Mouse (Mus musculus) splenic B cell, adult 2 months (primary cell): ENCODE data around the gene Sult6b2.
A peak's percentile ranks its signal among the peaks of the same experiment; 100 is the strongest.

ENCODE experiments used
- DNase-seq: peaks from one replicate; pipeline ENCODE4 v3.0.0-alpha.2; 2011; ENCODE audit warnings: low read depth, low spot score
- H3K27me3 ChIP-seq: 2 replicates; pipeline ENCODE4 v1.6.1; 2012; ENCODE audit warnings: mild to moderate bottlenecking, low read length, moderate library complexity, mixed read lengths; ENCODE audit not compliant: control insufficient read depth, poor library complexity, insufficient read depth, severe bottlenecking
- H3K36me3 ChIP-seq: 2 replicates; pipeline ENCODE4 v1.6.1; 2012; ENCODE audit warnings: mild to moderate bottlenecking, low read length, moderate library complexity, mixed read lengths; ENCODE audit not compliant: control insufficient read depth, poor library complexity, insufficient read depth, severe bottlenecking

Gene Sult6b2

DNA sequence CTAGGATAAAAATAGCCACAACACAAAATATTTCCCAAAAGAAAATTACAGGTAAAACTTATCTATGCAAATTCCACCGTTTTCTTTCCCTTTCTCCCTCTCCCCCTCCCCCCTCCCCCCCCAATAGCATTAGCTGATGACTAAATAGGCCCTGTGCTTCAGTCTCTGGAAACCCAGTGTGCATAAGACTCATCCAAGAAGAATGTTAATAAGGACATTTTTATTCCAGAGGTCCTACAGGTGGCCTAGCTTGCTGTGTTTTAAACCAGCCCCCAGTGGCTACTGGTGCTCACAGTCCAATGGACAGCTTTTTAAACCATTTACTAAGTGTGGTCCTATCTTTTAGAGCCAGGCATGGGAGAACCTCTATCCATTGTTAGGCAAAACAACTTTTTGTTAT lies 6.3 kb downstream of the Sult6b2 start:
- no peaks in the 10 kb centered on the region for H3K27me3 ChIP-seq
- no peak for DNase-seq
- no peaks in the 10 kb centered on the region for H3K36me3 ChIP-seq

DNA sequence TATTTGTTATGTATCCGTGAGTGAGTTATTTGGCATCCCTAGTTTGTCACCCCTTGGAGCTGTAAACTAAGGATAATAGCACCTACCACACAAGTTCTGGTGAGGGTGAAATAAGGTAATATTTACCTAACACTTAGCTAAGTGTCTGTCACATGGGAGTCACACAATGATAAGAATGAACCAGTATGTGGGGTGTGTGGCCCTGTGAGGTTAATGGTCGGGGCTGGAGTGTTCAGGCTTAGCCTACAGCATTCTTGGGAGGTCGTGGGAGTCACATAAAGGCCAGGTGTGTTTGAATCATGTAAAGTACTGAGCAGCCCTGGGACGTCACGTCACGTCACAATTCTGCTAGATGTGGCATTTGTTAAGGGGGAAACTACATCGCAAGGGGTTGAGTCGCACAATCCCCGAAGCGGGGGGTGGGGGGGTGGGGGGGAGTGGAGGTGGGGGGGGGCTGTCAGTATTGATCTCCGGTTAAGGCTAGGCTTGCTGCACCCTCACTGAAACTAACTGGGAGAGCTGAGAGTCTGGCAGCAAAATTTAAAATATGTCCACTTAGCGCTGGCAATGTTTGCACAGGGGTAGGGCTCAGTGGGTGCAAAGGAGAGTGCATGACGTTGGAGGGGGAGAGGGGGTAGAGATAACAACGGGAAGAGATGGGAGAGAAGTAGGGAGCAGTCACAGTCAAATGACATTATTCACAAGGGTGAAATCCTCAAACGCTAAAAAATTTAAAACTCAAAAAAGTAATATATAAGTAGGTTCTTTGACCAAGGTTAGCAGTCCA lies 8.5 kb downstream of the Sult6b2 start:
- no peak for DNase-seq
- H3K36me3 ChIP-seq, result no peaks in the 10 kb centered on the region
- no peaks in the 10 kb centered on the region for H3K27me3 ChIP-seq

DNA sequence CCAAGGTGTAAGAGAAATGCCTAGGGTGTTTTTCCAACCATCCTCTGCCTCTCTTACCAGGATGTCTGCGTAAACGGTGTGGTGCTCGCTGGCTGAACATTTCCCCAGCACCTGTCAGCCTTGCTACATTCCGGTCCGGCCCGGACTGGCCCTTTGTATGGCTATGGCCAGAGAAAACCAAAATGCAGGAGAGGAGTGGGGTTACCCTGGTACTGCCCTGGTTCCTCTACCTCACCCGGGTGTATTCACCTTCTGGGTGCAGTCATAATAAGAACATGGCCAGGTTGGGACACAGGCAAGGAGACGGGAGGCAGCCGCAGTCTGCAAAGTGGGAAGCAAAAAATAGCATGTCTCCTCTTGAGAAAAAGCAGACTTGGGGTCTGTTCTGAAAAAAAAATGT lies 9.2 kb downstream of the Sult6b2 start:
- no peaks in the 10 kb centered on the region for H3K36me3 ChIP-seq
- H3K27me3 ChIP-seq, result no peaks in the 10 kb centered on the region

GRCm38 (mm10) chr6:142793468-142793867 lies 10.8 kb downstream of the Sult6b2 start:
- Histone ChIP-seq H3K27me3 (no peaks in the 10 kb centered on the region), H3K36me3 (no peaks in the 10 kb centered on the region)
- no peak for DNase-seq

More for the DNA sequence above, 9.2 kb downstream of the Sult6b2 start:
- DNase-seq, result no peak

DNA sequence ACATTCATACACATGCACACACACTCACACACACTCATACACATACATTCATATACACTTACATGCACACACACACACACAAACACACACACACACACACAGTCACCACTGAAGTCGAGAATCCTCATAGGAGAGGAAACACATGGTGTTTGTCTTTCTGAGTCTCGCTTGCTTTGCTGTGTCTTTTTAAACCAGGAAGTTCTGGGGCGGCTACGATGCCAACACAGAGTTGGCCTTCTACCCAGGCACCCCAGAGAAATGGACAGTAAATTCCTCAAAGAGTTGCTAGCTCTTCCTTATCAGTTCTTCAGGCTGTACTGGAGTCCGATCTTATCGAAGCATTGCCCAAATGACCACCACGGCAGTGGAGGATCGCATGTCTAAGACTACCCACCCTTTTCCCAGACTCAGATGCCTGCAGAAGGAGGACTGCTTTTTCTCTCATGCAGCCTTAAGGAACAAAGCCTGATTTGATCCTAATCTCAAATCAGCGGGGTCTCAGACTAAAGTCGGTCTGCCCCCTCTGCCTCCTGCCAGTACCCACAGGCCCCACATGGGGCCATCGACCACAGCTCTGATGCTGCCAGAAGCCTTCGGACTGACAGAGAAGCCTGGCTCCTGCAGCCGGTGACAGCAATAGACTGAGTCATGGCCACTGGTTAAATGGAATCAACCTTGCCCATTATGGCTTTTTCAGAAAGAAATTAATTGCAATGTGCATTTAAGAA lies 11.9 kb downstream of the Sult6b2 start:
- DNase-seq, result no peak
- Histone ChIP-seq H3K36me3 (no peaks in the 10 kb centered on the region), H3K27me3 (no peaks in the 10 kb centered on the region)

DNA sequence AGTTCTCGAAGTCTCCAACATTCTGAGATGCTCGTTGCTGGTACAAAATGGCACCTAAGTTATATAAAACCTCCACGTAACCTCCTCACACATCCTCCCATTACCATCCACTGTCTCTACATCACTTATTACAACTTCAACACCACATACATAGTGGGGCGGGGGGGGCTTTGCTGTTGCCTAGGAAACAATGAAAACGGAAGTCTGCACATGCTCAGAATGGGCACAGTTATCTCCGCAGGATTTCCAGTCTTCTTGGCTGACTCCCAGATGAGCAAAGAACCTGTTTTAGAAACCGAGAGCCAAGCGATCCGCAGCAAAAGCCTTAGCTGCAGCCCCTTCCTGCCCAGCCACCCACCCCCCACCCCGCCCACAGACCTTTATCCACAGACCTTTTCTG lies 14.6 kb downstream of the Sult6b2 start:
- DNase-seq, result no peak
- Histone ChIP-seq H3K27me3 (no peaks in the 10 kb centered on the region), H3K36me3 (no peaks in the 10 kb centered on the region)

GRCm38 (mm10) chr6:142788042-142788987 lies 16.0 kb downstream of the Sult6b2 start:
- Histone ChIP-seq H3K27me3 (no peaks in the 10 kb centered on the region), H3K36me3 (no peaks in the 10 kb centered on the region)
- DNase-seq, result no peak

GRCm38 (mm10) chr6:142786106-142786505 lies 18.2 kb downstream of the Sult6b2 start:
- no peaks in the 10 kb centered on the region for H3K36me3 ChIP-seq
- no peaks in the 10 kb centered on the region for H3K27me3 ChIP-seq
- no peak for DNase-seq

GRCm38 (mm10) chr6:142785343-142785742 lies 19.0 kb downstream of the Sult6b2 start:
- Histone ChIP-seq H3K36me3 (no peaks in the 10 kb centered on the region), H3K27me3 (no peaks in the 10 kb centered on the region)
- peak; percentile 76 for DNase-seq

DNA sequence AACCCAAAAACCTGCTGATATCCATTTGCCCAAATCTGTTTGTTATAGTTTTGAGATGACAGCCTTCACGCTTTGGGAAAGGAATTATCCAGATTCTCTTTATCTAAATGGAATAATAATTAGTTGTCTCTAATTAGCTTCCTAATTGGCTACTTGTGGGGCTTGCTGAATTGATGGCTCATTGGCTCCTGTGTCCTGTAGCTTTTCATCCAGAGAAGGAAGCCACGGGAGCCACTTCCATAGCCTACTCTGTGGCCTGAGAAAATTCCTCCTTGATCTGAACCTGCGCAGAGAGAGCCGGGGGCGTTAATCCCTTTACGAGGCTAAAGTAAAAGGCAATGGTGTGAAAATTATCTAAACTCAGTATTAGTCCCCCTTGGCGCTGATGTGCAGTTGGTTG lies 23.0 kb downstream of the Sult6b2 start:
- 0 out of 2 replicates have a peak, but pooled peaks cover 1% of the 10 kb centered on the region for H3K36me3 ChIP-seq
- H3K27me3 ChIP-seq, result no peaks in the 10 kb centered on the region
- DNase-seq, result no peak

DNA sequence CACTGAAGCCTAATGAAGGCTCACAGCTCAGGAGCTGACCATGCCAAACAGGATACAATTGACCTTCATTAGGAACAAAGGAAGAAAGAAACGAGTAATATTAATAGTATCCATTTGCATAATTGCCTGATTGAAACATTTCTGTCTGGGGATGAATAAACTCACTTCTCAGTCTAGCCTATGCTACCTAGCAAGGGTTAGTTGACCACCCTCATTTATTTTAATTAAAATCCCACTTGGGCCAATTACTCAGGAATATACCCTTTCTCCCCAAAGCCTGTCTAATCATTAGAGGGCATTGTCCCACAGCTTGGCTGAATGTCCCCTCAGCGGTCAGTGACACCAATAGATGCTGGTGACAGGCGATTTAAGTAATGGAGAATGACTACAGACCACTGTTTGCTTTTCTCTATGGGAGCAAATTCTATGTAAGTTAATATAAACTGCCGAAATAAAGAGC lies 23.7 kb downstream of the Sult6b2 start:
- no peak for DNase-seq
- 0 out of 2 replicates have a peak, but pooled peaks cover 1% of the 10 kb centered on the region for H3K36me3 ChIP-seq
- no peaks in the 10 kb centered on the region for H3K27me3 ChIP-seq

GRCm38 (mm10) chr6:142779812-142780573 lies 24.3 kb downstream of the Sult6b2 start:
- peak; percentile 25 for DNase-seq
- Histone ChIP-seq H3K36me3 (0 out of 2 replicates have a peak, but pooled peaks cover 1% of the 10 kb centered on the region), H3K27me3 (no peaks in the 10 kb centered on the region)

DNA sequence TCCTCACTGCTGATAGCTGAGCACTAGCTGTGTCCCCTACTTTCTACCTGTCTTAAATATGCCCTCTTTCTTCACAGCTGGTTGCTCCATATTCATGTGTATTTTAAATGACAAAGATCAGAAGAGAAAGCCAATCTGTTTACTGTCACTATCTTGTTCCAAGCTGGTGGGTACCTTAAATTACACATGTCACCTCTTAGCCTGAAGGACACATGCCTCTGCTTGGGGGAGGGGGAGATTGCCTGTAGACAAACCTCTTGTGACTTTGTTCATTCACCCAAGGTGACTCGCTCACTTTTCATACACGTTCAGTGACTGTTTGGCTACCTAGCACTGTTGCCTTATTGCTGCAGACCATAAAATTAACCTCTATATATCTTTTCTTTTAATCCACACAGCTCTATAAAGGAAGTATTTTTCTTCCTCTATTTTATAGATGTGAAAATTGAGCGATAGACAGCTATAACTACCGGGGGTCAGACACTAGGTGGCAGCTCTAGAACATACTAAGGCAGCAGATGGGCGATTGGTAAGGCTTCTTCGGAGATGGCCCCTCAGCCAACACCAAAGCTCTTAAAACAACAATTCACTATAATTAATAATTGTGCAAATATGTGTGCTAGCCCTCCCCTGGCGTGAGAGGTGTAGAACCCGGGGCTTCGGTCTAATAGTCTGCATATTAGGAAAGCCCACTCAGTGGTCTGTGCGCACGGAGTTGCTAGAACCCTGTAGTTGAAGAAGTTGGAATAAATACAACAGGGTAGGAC lies 25.1 kb downstream of the Sult6b2 start:
- H3K36me3 ChIP-seq, result 0 out of 2 replicates have a peak, but pooled peaks cover 1% of the 10 kb centered on the region
- DNase-seq, result peak; percentile 50

More for the DNA sequence above, 25.1 kb downstream of the Sult6b2 start:
- H3K27me3 ChIP-seq, result no peaks in the 10 kb centered on the region
